Comparison of ENCODE assay signal across 8 mouse cellular contexts in genomic region chr12:76405183-76405970, GRCm38 (mm10). TPM values are rescaled to one million over a fixed set of nuclear protein-coding genes. Genes with fewer than 3 reads are reported as not detected.
DNase-seq lines count a peak whose midpoint lies in the region; ATAC-seq and TF ChIP-seq lines count a peak whose summit lies in the region.

No protein-coding gene starts in this region.

- peaks cover 34% of the 10 kb centered on the region for H3K27me3 ChIP-seq in heart, embryonic 10.5 days (ENCODE audit: insufficient read depth, poor library complexity, severe bottlenecking)
- H3K27me3 ChIP-seq in kidney, embryonic 16.5 days (ENCODE audit: insufficient read depth, low read length) = peaks cover 29% of the 10 kb centered on the region
- peaks cover 36% of the 10 kb centered on the region for H3K27me3 ChIP-seq in liver, embryonic 14.5 days (ENCODE audit: control insufficient read depth, insufficient read depth, low read length)
- H3K27me3 ChIP-seq in neural tube, embryonic 15.5 days (replicated peaks) = peaks cover 55% of the 10 kb centered on the region

- H3K9ac ChIP-seq in kidney, embryonic 16.5 days (replicated peaks; ENCODE audit: low read length) = peak overlapping the region; percentile 44
- H3K9ac ChIP-seq in liver, embryonic 14.5 days (replicated peaks) = no peak overlapping the region
- H3K9ac ChIP-seq in neural tube, embryonic 15.5 days (replicated peaks) = no peak overlapping the region

- H3K4me1 ChIP-seq in heart, embryonic 10.5 days = peaks cover 21% of the 10 kb centered on the region
- H3K4me1 ChIP-seq in kidney, embryonic 16.5 days (ENCODE audit: insufficient read depth, low read length) = peaks cover 22% of the 10 kb centered on the region
- H3K4me1 ChIP-seq in liver, embryonic 14.5 days (replicated peaks; ENCODE audit: control insufficient read depth in 2 of 2, insufficient read depth in 2 of 2, low read length in 1 of 2) = peaks cover 0 to 14% of the 10 kb centered on the region in 2 experiments
- peaks cover 29% of the 10 kb centered on the region for H3K4me1 ChIP-seq in neural tube, embryonic 15.5 days

- ATAC-seq in kidney, embryonic 16.5 days (ENCODE audit: low FRiP score, low TSS enrichment) = no peak
- no peak for ATAC-seq in liver, embryonic 14.5 days (ENCODE audit: insufficient read depth)
- no peak for ATAC-seq in neural tube, embryonic 15.5 days (ENCODE audit: low FRiP score)

- H3K27ac ChIP-seq in heart, embryonic 10.5 days = 0 out of 2 replicates have a peak overlapping the region, but pooled peaks have one; percentile 90
- no peak overlapping the region for H3K27ac ChIP-seq in kidney, embryonic 16.5 days (ENCODE audit: low read length)
- no peak overlapping the region for H3K27ac ChIP-seq in liver, embryonic 14.5 days
- H3K27ac ChIP-seq in neural tube, embryonic 15.5 days (replicated peaks) = no peak overlapping the region

- no peaks in the 10 kb centered on the region for H3K36me3 ChIP-seq in heart, embryonic 10.5 days
- H3K36me3 ChIP-seq in kidney, embryonic 16.5 days (ENCODE audit: insufficient read depth, low read length) = no peaks in the 10 kb centered on the region
- H3K36me3 ChIP-seq in liver, embryonic 14.5 days (replicated peaks; ENCODE audit: control insufficient read depth, insufficient read depth, low read depth) = no peaks in the 10 kb centered on the region
- no peaks in the 10 kb centered on the region for H3K36me3 ChIP-seq in neural tube, embryonic 15.5 days

- H3K4me3 ChIP-seq in heart, embryonic 10.5 days = peak overlapping the region; percentile 67
- peak overlapping the region; percentile 70 for H3K4me3 ChIP-seq in kidney, embryonic 16.5 days (ENCODE audit: low read length)
- H3K4me3 ChIP-seq in liver, embryonic 14.5 days (ENCODE audit: insufficient read depth in 1 of 2, low read depth in 2 of 2, low read length in 2 of 2) = peak overlapping the region; percentile 18 to 86; a peak in 3 of 4 replicates
- peak overlapping the region; percentile 72 for H3K4me3 ChIP-seq in neural tube, embryonic 15.5 days (replicated peaks)

- peak overlapping the region; percentile 83 for H3K4me2 ChIP-seq in kidney, embryonic 16.5 days (replicated peaks; ENCODE audit: low read depth, low read length)
- H3K4me2 ChIP-seq in liver, embryonic 14.5 days (ENCODE audit: low read depth) = peak overlapping the region; percentile 97
- H3K4me2 ChIP-seq in neural tube, embryonic 15.5 days = peak overlapping the region; percentile 90

- no peak for TF ChIP-seq EP300 in liver, embryonic 14.5 days (IDR thresholded peaks at IDR 0.05; ENCODE audit: low read depth)

- TF ChIP-seq CTCF in liver, embryonic 14.5 days (IDR thresholded peaks at IDR 0.05; ENCODE audit: low read depth) = no peak

- DNase-seq in heart, adult 11 months = peak; percentile 92
- DNase-seq in heart, postnatal 25 days (ENCODE audit: low spot score) = no peak
- peak; percentile 61 to 68 for DNase-seq in cerebellum, postnatal 14 days
- peak; percentile 78 for DNase-seq in heart, embryonic 10.5 days (ENCODE audit: low spot score)
- no peak for DNase-seq in liver, embryonic 14.5 days (ENCODE audit: low read depth in 3 of 3, low spot score in 3 of 3)
- DNase-seq in thymus, postnatal 14 days = peak; percentile 18

- 3% methylated on average over 64 of the region's 64 CpGs for WGBS in heart, embryonic 10.5 days
- 3% methylated on average over 64 of the region's 64 CpGs for WGBS in kidney, embryonic 16.5 days
- WGBS in liver, embryonic 14.5 days (ENCODE audit: insufficient replicate concordance) = 6% methylated on average over 64 of the region's 64 CpGs
- WGBS in neural tube, embryonic 15.5 days = 4% methylated on average over 64 of the region's 64 CpGs

- intact Hi-C loops in heart, postnatal 25 days (cut with DNase I) = loop anchor here (5.0 to 10.0 kb wide), 2 partner anchors 67 to 189 kb away; no protein-coding TSS in a partner anchor

- no peaks in the 10 kb centered on the region for H3K9me3 ChIP-seq in heart, embryonic 10.5 days
- no peaks in the 10 kb centered on the region for H3K9me3 ChIP-seq in kidney, embryonic 16.5 days (ENCODE audit: low read length)
- H3K9me3 ChIP-seq in liver, embryonic 14.5 days (ENCODE audit: control insufficient read depth, low read length) = no peaks in the 10 kb centered on the region
- H3K9me3 ChIP-seq in neural tube, embryonic 15.5 days (replicated peaks) = no peaks in the 10 kb centered on the region

RNA-seq across cellular contexts. Expression of gene Hspa2, which starts 1.4 kb away (rescaled TPM):
- total RNA-seq in heart, postnatal 25 days (2021) = 1 to 10 TPM; 6.0 to 7.0 TPM
- 14.4 and 24.4 TPM in 2 replicates for polyA plus RNA-seq in heart, embryonic 10.5 days (2016; fragmentation: Nextera tagmentation; extraction: Ambion mirVana)
- 11.0 and 12.5 TPM in 2 replicates for polyA plus RNA-seq in kidney, embryonic 16.5 days (2015; fragmentation: Nextera tagmentation; extraction: Ambion mirVana)
- polyA plus RNA-seq in liver, embryonic 14.5 days (2012; rRNA removed) = 1.0 and 1.3 TPM in 2 replicates
- polyA plus RNA-seq in liver, embryonic 14.5 days (2014; fragmentation: Nextera tagmentation; extraction: Ambion mirVana) = 1.4 and 1.9 TPM in 2 replicates
- polyA plus RNA-seq in neural tube, embryonic 15.5 days (2015; fragmentation: Nextera tagmentation; extraction: Ambion mirVana) = 5.7 and 8.2 TPM in 2 replicates

RNA-seq across cellular contexts. Expression of gene Ppp1r36, which starts 12.0 kb away (rescaled TPM):
- total RNA-seq in heart, postnatal 25 days (2021) = not detected
- polyA plus RNA-seq in heart, embryonic 10.5 days (2016; fragmentation: Nextera tagmentation; extraction: Ambion mirVana) = 1.8 and 3.0 TPM in 2 replicates
- polyA plus RNA-seq in kidney, embryonic 16.5 days (2015; fragmentation: Nextera tagmentation; extraction: Ambion mirVana) = 4.0 and 4.3 TPM in 2 replicates
- 0.03 and 0.04 TPM in 2 replicates for polyA plus RNA-seq in liver, embryonic 14.5 days (2012; rRNA removed)
- 0.09 TPM in 1 of 2 replicates, not detected in the other for polyA plus RNA-seq in liver, embryonic 14.5 days (2014; fragmentation: Nextera tagmentation; extraction: Ambion mirVana)
- polyA plus RNA-seq in neural tube, embryonic 15.5 days (2015; fragmentation: Nextera tagmentation; extraction: Ambion mirVana) = 0.92 and 1.6 TPM in 2 replicates

RNA-seq across cellular contexts. Expression of gene Zbtb1, which starts 35.3 kb away (rescaled TPM):
- total RNA-seq in heart, postnatal 25 days (2021) = 1 to 10 TPM; 3.5 to 4.2 TPM
- 8.9 and 10.2 TPM in 2 replicates for polyA plus RNA-seq in heart, embryonic 10.5 days (2016; fragmentation: Nextera tagmentation; extraction: Ambion mirVana)
- 10.0 and 10.5 TPM in 2 replicates for polyA plus RNA-seq in kidney, embryonic 16.5 days (2015; fragmentation: Nextera tagmentation; extraction: Ambion mirVana)
- polyA plus RNA-seq in liver, embryonic 14.5 days (2012; rRNA removed) = 1.5 and 2.6 TPM in 2 replicates
- polyA plus RNA-seq in liver, embryonic 14.5 days (2014; fragmentation: Nextera tagmentation; extraction: Ambion mirVana) = 3.5 and 4.4 TPM in 2 replicates
- polyA plus RNA-seq in neural tube, embryonic 15.5 days (2015; fragmentation: Nextera tagmentation; extraction: Ambion mirVana) = 3.3 and 4.4 TPM in 2 replicates

RNA-seq across cellular contexts. Expression of gene Zbtb25, which starts 36.0 kb away (rescaled TPM):
- 1 to 10 TPM; 6.7 to 7.8 TPM for total RNA-seq in heart, postnatal 25 days (2021)
- 12.7 and 16.8 TPM in 2 replicates for polyA plus RNA-seq in heart, embryonic 10.5 days (2016; fragmentation: Nextera tagmentation; extraction: Ambion mirVana)
- 14.0 and 15.2 TPM in 2 replicates for polyA plus RNA-seq in kidney, embryonic 16.5 days (2015; fragmentation: Nextera tagmentation; extraction: Ambion mirVana)
- polyA plus RNA-seq in liver, embryonic 14.5 days (2012; rRNA removed) = 5.1 and 5.6 TPM in 2 replicates
- polyA plus RNA-seq in liver, embryonic 14.5 days (2014; fragmentation: Nextera tagmentation; extraction: Ambion mirVana) = 7.2 and 7.8 TPM in 2 replicates
- 13.1 and 15.2 TPM in 2 replicates for polyA plus RNA-seq in neural tube, embryonic 15.5 days (2015; fragmentation: Nextera tagmentation; extraction: Ambion mirVana)

Comparison
In these comparisons a context has a peak if more than half of its experiments do, and no peak if none do; other contexts are left out.
1. DNase-seq: peak in heart, adult 11 months (single experiment), cerebellum, postnatal 14 days (2 of 2), heart, embryonic 10.5 days (single experiment) and thymus, postnatal 14 days (single experiment); none in heart, postnatal 25 days (single experiment) and liver, embryonic 14.5 days (0 of 3).
2. Peak in every context shown above with its lines, with median percentiles within 50 percentile points of each other: H3K4me3 ChIP-seq and H3K4me2 ChIP-seq.